Mouse (Mus musculus) cortical plate, adult 2 months (tissue): ENCODE measurements around the gene Foxl2.

ENCODE experiments used
- CTCF ChIP-seq: fragments of 200-500 bp; IDR thresholded peaks from 2 replicates; pipeline ENCODE4 v1.5.1; 2011; ENCODE audit warnings: mild to moderate bottlenecking, control low read depth, low read length; ENCODE audit not compliant: insufficient read depth; ENCODE audit errors: extremely low read depth
- POLR2A ChIP-seq: fragments of 200-500 bp; IDR thresholded peaks from 2 replicates; pipeline ENCODE4 v1.6.1; 2011; ENCODE audit warnings: mild to moderate bottlenecking, low read length, control low read depth; ENCODE audit not compliant: insufficient read depth; ENCODE audit errors: extremely low read depth

GRCm38 (mm10) chr9:98929496-98929895, 25.6 kb upstream of the Foxl2 start:
- TF ChIP-seq POLR2A, result no peak
- no peak for TF ChIP-seq CTCF
